In genomic region chr4:63840457-63840856, GRCm38 (mm10) we compare ENCODE assay signal across 9 mouse cellular contexts. TPM values are rescaled to one million over a fixed set of nuclear protein-coding genes. Genes with fewer than 3 reads are reported as not detected.
DNase-seq lines count a peak whose midpoint lies in the region; ATAC-seq lines count a peak whose summit lies in the region.
"Had no signal": no experiment of that assay in that cellular context is flagged by ENCODE, and none has a peak within 500 bp of the region (broad histone marks: within the 10 kb centered on the region; RNA-seq: fewer than 3 reads in every experiment).

No protein-coding gene starts in this region.

- no peaks in the 10 kb centered on the region for H3K9me3 ChIP-seq in hindbrain, embryonic 10.5 days
- H3K9me3 ChIP-seq in hindbrain, embryonic 12.5 days (replicated peaks) = no peaks in the 10 kb centered on the region
- H3K9me3 ChIP-seq: midbrain, embryonic 12.5 days had no signal

- H3K9ac ChIP-seq in hindbrain, embryonic 12.5 days = no peak overlapping the region
- H3K9ac ChIP-seq: midbrain, embryonic 12.5 days had no signal

- 57% methylated on average over 5 of the region's 5 CpGs for WGBS in hindbrain, embryonic 10.5 days
- 63% methylated on average over 5 of the region's 5 CpGs for WGBS in hindbrain, embryonic 12.5 days

- H3K36me3 ChIP-seq in hindbrain, embryonic 10.5 days = no peaks in the 10 kb centered on the region
- no peaks in the 10 kb centered on the region for H3K36me3 ChIP-seq in hindbrain, embryonic 12.5 days
- H3K36me3 ChIP-seq: midbrain, embryonic 12.5 days had no signal

- no peak overlapping the region for H3K4me3 ChIP-seq in hindbrain, embryonic 10.5 days
- no peak overlapping the region for H3K4me3 ChIP-seq in hindbrain, embryonic 12.5 days
- H3K4me3 ChIP-seq: midbrain, embryonic 12.5 days had no signal

- ATAC-seq in hindbrain, embryonic 12.5 days (ENCODE audit: low FRiP score) = no peak

- no peaks in the 10 kb centered on the region for H3K27me3 ChIP-seq in hindbrain, embryonic 10.5 days (ENCODE audit: insufficient read depth, poor library complexity, severe bottlenecking)
- H3K27me3 ChIP-seq in hindbrain, embryonic 12.5 days = no peaks in the 10 kb centered on the region
- H3K27me3 ChIP-seq: midbrain, embryonic 12.5 days had no signal

- H3K27ac ChIP-seq in hindbrain, embryonic 10.5 days = no peak overlapping the region
- H3K27ac ChIP-seq in hindbrain, embryonic 12.5 days = no peak overlapping the region
- H3K27ac ChIP-seq: midbrain, embryonic 12.5 days had no signal

- DNase-seq in hindbrain, embryonic 10.5 days (ENCODE audit: low spot score) = peak; percentile 15
- peak; percentile 27 to 33 for DNase-seq in right cerebral cortex, postnatal 10 days (ENCODE audit: low spot score in 2 of 2)
- DNase-seq in right cerebral cortex, postnatal 4 days = no peak
- DNase-seq in embryo, embryonic 9.5 days (ENCODE audit: extremely low spot score) = peak; percentile 25
- peak; percentile 21 for DNase-seq in mesoderm, embryonic 11.5 days (ENCODE audit: low read depth, low spot score)
- no peak for DNase-seq in urinary bladder, postnatal 4 days (ENCODE audit: low spot score in 2 of 2)
- no peak for DNase-seq in ovary, postnatal 10 days (ENCODE audit: low spot score)

- H3K4me1 ChIP-seq in hindbrain, embryonic 10.5 days (replicated peaks) = no peaks in the 10 kb centered on the region
- no peaks in the 10 kb centered on the region for H3K4me1 ChIP-seq in hindbrain, embryonic 12.5 days
- H3K4me1 ChIP-seq: midbrain, embryonic 12.5 days had no signal

- H3K4me2 ChIP-seq in hindbrain, embryonic 12.5 days (replicated peaks) = no peak overlapping the region
- H3K4me2 ChIP-seq: midbrain, embryonic 12.5 days had no signal

RNA-seq across cellular contexts. Expression of gene Tnfsf8, which starts 20.7 kb away (rescaled TPM):
- not detected in 2 replicates for polyA plus RNA-seq in hindbrain, embryonic 10.5 days (2016; fragmentation: Nextera tagmentation; extraction: Ambion mirVana)
- polyA plus RNA-seq in hindbrain, embryonic 12.5 days (2016; fragmentation: Nextera tagmentation; extraction: Ambion mirVana) = 0.08 TPM in 1 of 2 replicates, not detected in the other
- polyA plus RNA-seq: midbrain, embryonic 12.5 days had no signal

Comparison
In these comparisons a context has a peak if more than half of its experiments do, and no peak if none do; other contexts are left out.
1. DNase-seq: peak in hindbrain, embryonic 10.5 days (single experiment), right cerebral cortex, postnatal 10 days (2 of 2), embryo, embryonic 9.5 days (single experiment) and mesoderm, embryonic 11.5 days (single experiment); none in right cerebral cortex, postnatal 4 days (single experiment), urinary bladder, postnatal 4 days (0 of 2) and ovary, postnatal 10 days (single experiment).